Mouse (Mus musculus): Measurements from ENCODE around the gene Pfdn2. TPM values are rescaled to one million over a fixed set of nuclear protein-coding genes. Genes with fewer than 3 reads are reported as not detected.

The Pfdn2 gene
- total RNA-seq, 1 experiment from 2014 or later = 86.9 TPM

DNA sequence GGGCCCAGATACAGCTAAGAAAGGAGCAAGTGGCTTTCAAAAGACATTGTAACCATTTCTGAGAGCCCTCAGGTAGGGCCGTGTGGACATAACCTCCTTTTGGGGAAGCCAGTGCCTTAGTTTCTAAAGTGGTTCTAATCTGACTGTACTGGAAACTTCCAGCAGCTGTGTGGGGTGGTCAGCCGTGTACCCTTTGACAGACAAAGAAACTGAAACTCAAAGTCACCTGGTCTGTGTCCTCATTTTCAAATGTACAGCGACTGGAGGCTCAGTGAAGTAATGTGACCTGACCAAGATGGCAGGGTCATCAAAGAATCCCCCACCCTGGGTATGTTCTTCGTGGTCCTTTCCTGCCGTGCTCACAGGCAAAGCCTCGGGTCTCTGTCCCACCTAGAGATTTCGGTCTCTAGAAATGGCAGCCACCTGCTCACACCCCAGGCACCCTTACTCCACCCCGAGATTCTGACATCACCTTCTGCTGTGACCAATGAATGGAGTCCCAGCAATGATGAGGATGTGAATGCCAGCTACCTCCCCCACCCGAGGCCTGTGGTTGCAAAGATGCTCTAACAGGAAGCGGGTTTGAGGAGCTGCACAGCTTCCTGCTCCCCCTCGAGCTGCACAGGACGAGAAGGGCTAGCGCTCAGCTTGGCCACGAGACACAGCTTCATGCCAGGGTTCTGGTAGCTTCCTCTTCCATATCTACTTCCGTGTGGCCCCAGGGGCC lies 43.1 kb downstream of the Pfdn2 start, which contains the start of gene Arhgap30:
Gene Arhgap30, plus strand, starts transcription at position 579 of the 727 bp plus-strand sequence.
- peak; percentile 88 for ATAC-seq (replicated peaks; ENCODE audit: insufficient number of reproducible peaks, low FRiP score, low TSS enrichment, poor library complexity, severe bottlenecking)

DNA sequence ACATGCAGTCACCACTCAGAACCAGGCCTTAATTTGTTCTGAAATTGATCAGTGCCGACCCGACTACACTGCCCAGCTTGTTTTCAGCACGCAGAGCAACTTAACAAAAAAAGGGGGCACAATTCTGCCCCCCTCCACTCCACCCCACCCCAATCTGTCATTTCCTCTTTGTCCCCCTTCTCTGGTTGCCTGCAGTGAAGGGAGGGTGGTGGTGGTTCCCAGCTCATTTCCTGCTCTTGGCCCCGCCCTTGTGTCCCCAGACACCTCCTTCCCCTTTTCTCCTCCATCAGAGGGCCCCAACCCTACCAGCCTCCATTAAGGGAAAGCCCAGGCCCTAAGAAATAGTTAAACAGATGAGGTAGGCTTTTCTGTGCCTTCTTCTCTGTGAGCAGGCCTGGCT lies 44.6 kb downstream of the Pfdn2 start:
- ATAC-seq (replicated peaks; ENCODE audit: insufficient number of reproducible peaks, low FRiP score, low TSS enrichment, poor library complexity, severe bottlenecking) = peak; percentile 81

DNA sequence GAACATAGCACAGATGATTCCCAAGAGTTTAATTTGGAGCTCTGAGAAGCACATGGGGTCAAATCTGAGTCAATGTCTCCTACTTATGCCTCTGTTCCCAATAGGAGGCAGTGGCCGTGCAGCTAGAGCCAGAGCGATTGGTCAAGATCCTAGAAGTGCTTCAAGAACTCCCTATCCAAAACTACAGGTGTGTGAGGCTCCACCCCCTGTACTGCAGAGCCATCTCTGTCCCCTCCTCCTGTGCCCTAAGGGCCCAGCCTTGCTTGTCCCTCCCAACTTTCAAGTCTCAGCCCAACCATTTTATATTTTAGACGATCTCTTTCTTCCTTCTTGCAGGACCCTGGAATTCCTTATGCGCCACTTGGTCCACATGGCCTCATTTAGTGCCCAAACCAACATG lies 56.4 kb downstream of the Pfdn2 start:
- no peak for ATAC-seq (replicated peaks; ENCODE audit: insufficient number of reproducible peaks, low FRiP score, low TSS enrichment, poor library complexity, severe bottlenecking)

DNA sequence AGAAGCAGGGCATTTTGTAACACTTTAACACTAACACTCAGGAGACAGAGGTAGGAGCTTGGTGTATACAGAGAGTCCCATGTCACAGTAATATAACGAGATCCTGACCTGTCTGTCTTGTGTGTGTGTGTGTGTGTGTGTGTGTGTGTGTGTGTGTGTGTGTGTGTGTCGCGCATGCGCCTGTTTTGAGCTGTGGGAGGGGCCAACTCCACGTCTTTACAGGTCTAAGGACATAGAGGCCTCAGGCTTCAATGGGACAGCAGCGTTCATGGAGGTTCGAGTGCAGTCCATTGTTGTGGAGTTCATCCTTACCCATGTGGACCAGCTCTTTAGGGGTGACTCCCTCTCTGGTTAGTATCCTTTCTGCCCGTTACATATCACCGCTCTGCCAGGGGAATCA lies 57.5 kb downstream of the Pfdn2 start:
- no peak for ATAC-seq (replicated peaks; ENCODE audit: insufficient number of reproducible peaks, low FRiP score, low TSS enrichment, poor library complexity, severe bottlenecking)

DNA sequence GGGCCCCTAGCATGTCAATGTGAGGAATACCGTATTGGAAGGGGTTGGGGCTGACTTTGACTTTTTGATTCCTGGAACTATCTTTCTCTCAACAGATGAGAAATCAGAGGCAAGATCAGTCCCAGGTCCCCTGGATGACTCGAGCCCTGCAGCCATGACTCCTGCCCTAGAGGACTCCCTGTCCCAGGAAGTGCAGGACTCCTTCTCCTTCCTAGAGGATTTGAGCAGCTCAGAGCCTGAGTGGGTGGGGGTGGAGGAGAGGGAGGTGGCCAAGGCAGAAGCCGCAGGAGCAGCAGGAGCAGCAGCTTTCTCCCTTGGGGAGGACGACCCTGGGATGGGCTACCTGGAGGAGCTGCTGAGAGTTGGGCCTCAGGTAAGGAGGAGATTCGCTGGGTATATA lies 61.8 kb downstream of the Pfdn2 start:
- no peak for ATAC-seq (replicated peaks; ENCODE audit: insufficient number of reproducible peaks, low FRiP score, low TSS enrichment, poor library complexity, severe bottlenecking)

Other genes starting within 250 kb of the Pfdn2 start
- gene Cfap126, start 231.8 kb upstream of the Pfdn2 start, total RNA-seq (2017) = 1.4 to 6.2 TPM (median 1.6 TPM) in 3 replicates
- 15.7 to 38.4 TPM (median 25.1 TPM) in 3 replicates for gene Sdhc, start 195.1 kb upstream of the Pfdn2 start, total RNA-seq (2017)
- gene Mpz, start 195.0 kb upstream of the Pfdn2 start, total RNA-seq (2017) = not detected in 3 replicates
- 0.29 to 2.0 TPM in 2 of 3 replicates, not detected in the other for gene Pcp4l1, start 149.4 kb upstream of the Pfdn2 start, total RNA-seq (2017)
- 0.19 to 0.86 TPM in 2 of 3 replicates, not detected in the other for gene Nr1i3, start 131.7 kb upstream of the Pfdn2 start, total RNA-seq (2017)
- 5.0 to 10.2 TPM (median 9.3 TPM) in 3 replicates for gene Tomm40l, start 123.2 kb upstream of the Pfdn2 start, total RNA-seq (2017)
- gene Apoa2, start 120.6 kb upstream of the Pfdn2 start, total RNA-seq (2017) = not detected in 3 replicates
- gene Fcer1g, start 111.3 kb upstream of the Pfdn2 start, total RNA-seq (2017) = 875 to 1,050 TPM (median 955 TPM) in 3 replicates
- gene Adamts4, start 95.2 kb upstream of the Pfdn2 start, total RNA-seq (2017) = not detected in 3 replicates
- 172 to 231 TPM (median 231 TPM) in 3 replicates for gene Ndufs2, start 94.3 kb upstream of the Pfdn2 start, total RNA-seq (2017)
- 32.4 to 35.5 TPM (median 34.3 TPM) in 3 replicates for gene B4galt3, start 75.3 kb upstream of the Pfdn2 start, total RNA-seq (2017)
- gene Ppox, start 64.5 kb upstream of the Pfdn2 start, total RNA-seq (2017) = 9.2 to 14.2 TPM (median 11.1 TPM) in 3 replicates
- gene Usp21, start 57.7 kb upstream of the Pfdn2 start, total RNA-seq (2017) = 8.1 to 12.6 TPM (median 11.2 TPM) in 3 replicates
- 46.7 to 66.9 TPM (median 63.4 TPM) in 3 replicates for gene Ufc1, start 50.6 kb upstream of the Pfdn2 start, total RNA-seq (2017)
- gene Dedd, start 16.5 kb upstream of the Pfdn2 start, total RNA-seq (2017) = 9.8 to 12.6 TPM (median 11.4 TPM) in 3 replicates
- 35.1 to 41.2 TPM (median 36.1 TPM) in 3 replicates for gene Nit1, start within 50 bp of the Pfdn2 start, total RNA-seq (2017)
- gene Klhdc9, start 15.1 kb downstream of the Pfdn2 start, total RNA-seq (2017) = not detected in 3 replicates
- 2.0 to 3.9 TPM (median 2.5 TPM) in 3 replicates for gene Nectin4, start 24.4 kb downstream of the Pfdn2 start, total RNA-seq (2017)
- gene Arhgap30, start 43.3 kb downstream of the Pfdn2 start, total RNA-seq (2017) = 328 to 413 TPM (median 376 TPM) in 3 replicates
- gene Usf1, start 65.6 kb downstream of the Pfdn2 start, total RNA-seq (2017) = 91.6 to 117 TPM (median 94.5 TPM) in 3 replicates
- 3.9 to 9.0 TPM (median 4.9 TPM) in 3 replicates for gene Tstd1, start 73.2 kb downstream of the Pfdn2 start, total RNA-seq (2017)
- gene F11r, start 91.9 kb downstream of the Pfdn2 start, total RNA-seq (2017) = 3.5 to 8.6 TPM (median 4.5 TPM) in 3 replicates
- 10.6 to 14.2 TPM (median 11.8 TPM) in 3 replicates for gene Alyref2, start 157.8 kb downstream of the Pfdn2 start, total RNA-seq (2017)
- not detected in 3 replicates for gene Itln1, start 189.6 kb downstream of the Pfdn2 start, total RNA-seq (2017)
- 232 to 381 TPM (median 239 TPM) in 3 replicates for gene Cd244a, start 213.5 kb downstream of the Pfdn2 start, total RNA-seq (2017)

Measured in monocyte, adult 5-6 weeks (primary cell).